In the genomic region with DNA sequence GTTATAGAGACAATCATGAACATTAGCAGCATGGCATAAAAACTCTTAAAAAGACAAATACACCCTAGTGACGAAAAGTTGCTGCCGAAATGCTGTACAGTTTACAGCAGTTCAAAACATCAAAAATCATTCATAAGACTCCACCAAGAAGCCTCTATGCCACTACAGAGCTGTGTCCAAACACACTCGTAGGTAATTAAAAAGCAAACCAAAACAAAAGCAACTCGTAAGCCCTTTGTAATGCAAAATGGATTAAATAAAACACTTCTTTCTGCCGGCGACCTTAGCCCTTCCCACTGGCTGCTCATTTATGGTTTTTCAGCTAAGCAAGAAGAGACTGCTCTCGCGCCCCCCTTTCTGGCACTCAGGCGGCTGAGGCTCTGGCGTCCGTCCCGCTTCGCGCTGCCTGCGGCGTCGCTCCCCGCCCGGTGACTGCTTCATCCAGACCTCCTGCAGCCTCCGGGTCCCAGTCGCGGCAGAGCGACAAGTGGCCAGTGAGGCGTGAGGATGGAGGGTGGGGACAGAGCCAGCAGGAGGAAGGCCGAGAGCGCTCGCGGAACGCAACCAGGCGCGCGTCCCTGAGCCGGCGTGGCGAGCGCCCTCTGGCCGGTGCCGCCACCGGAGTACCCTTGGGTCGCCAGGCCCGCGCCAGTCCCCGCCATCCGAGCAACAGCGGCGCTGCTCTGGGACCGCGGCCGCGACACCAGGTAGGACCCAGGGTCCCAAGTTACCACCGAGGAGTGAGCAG, we compare ENCODE assay signal across 9 mouse cellular contexts. TPM values are rescaled to one million over a fixed set of nuclear protein-coding genes. Genes with fewer than 3 reads are reported as not detected.
DNase-seq lines count a peak whose midpoint lies in the region; ATAC-seq and TF ChIP-seq lines count a peak whose summit lies in the region.
"Had no signal": no experiment of that assay in that cellular context is flagged by ENCODE, and none has a peak within 500 bp of the region (broad histone marks: within the 10 kb centered on the region; RNA-seq: fewer than 3 reads in every experiment).

A gene (plus strand): TSS at position 355 of the 748 bp plus-strand sequence.

- no peaks in the 10 kb centered on the region for H3K9me3 ChIP-seq in forebrain, embryonic 11.5 days (ENCODE audit: control insufficient read depth, low read length)
- H3K9me3 ChIP-seq in heart, embryonic 15.5 days (replicated peaks): no peaks in the 10 kb centered on the region
- no peaks in the 10 kb centered on the region for H3K9me3 ChIP-seq in liver, embryonic 14.5 days (ENCODE audit: control insufficient read depth, low read length)
- H3K9me3 ChIP-seq in neural tube, embryonic 11.5 days (ENCODE audit: control insufficient read depth, low read length): no peaks in the 10 kb centered on the region
- H3K9me3 ChIP-seq: G1E had no signal

- H3K4me1 ChIP-seq in bone marrow, adult 2 months (ENCODE audit: control insufficient read depth, insufficient read depth, low read length): no peaks in the 10 kb centered on the region
- H3K4me1 ChIP-seq in forebrain, embryonic 11.5 days (replicated peaks; ENCODE audit: control insufficient read depth, insufficient read depth, low read length): peaks cover 3% of the 10 kb centered on the region; the same call in 1 of the 2 replicates
- no peaks in the 10 kb centered on the region; the same call in 1 of the 2 replicates for H3K4me1 ChIP-seq in heart, embryonic 15.5 days (replicated peaks)
- H3K4me1 ChIP-seq in liver, embryonic 14.5 days (replicated peaks; ENCODE audit: control insufficient read depth in 2 of 2, insufficient read depth in 2 of 2, low read length in 1 of 2): 0 out of 4 replicates have a peak, but pooled peaks cover 0 to 1% of the 10 kb centered on the region in 2 experiments
- peaks cover 2% of the 10 kb centered on the region for H3K4me1 ChIP-seq in neural tube, embryonic 11.5 days (ENCODE audit: control insufficient read depth, insufficient read depth, low read length)
- H3K4me1 ChIP-seq in testis, adult 2 months (ENCODE audit: control insufficient read depth, insufficient read depth, low read length): peaks cover 2% of the 10 kb centered on the region; the same call in 1 of the 2 replicates

- peak; percentile 43 to 53 for DNase-seq in B cell, adult 2 months
- DNase-seq in forebrain, embryonic 11.5 days (ENCODE audit: low spot score): peak; percentile 78
- DNase-seq in kidney, postnatal 10 days: peak; percentile 83
- DNase-seq in liver, embryonic 14.5 days (ENCODE audit: low read depth in 3 of 3, low spot score in 3 of 3): no peak
- peak; percentile 71 for DNase-seq in neural tube, embryonic 11.5 days (ENCODE audit: low spot score)

- no peak for TF ChIP-seq CTCF in bone marrow, adult 2 months (IDR thresholded peaks at IDR 0.05; ENCODE audit: control insufficient read depth, insufficient read depth, low read length)
- TF ChIP-seq CTCF in liver, embryonic 14.5 days (IDR thresholded peaks at IDR 0.05; ENCODE audit: low read depth): no peak
- TF ChIP-seq CTCF in testis, adult 2 months (IDR thresholded peaks at IDR 0.05; ENCODE audit: control insufficient read depth, insufficient read depth, insufficient replicate concordance, low read depth, low read length): no peak

- WGBS in bone marrow, adult 2 months: under 1% methylated on average over 51 of the region's 51 CpGs
- 2% methylated on average over 51 of the region's 51 CpGs for WGBS in forebrain, embryonic 11.5 days
- 3% methylated on average over 48 of the region's 51 CpGs for WGBS in heart, embryonic 15.5 days
- WGBS in liver, embryonic 14.5 days (ENCODE audit: insufficient replicate concordance): 2% methylated on average over 51 of the region's 51 CpGs
- 3% methylated on average over 51 of the region's 51 CpGs for WGBS in neural tube, embryonic 11.5 days

- H3K27ac ChIP-seq in bone marrow, adult 2 months (ENCODE audit: control insufficient read depth, insufficient read depth, low read depth, low read length, poor library complexity): peak within 1 kb of the TSS; percentile 89
- no peak within 1 kb of the TSS for H3K27ac ChIP-seq in forebrain, embryonic 11.5 days (ENCODE audit: low read depth, low read length)
- H3K27ac ChIP-seq in heart, embryonic 15.5 days: no peak within 1 kb of the TSS
- no peak within 1 kb of the TSS for H3K27ac ChIP-seq in liver, embryonic 14.5 days
- H3K27ac ChIP-seq in neural tube, embryonic 11.5 days (ENCODE audit: low read depth, low read length): no peak within 1 kb of the TSS
- no peak within 1 kb of the TSS for H3K27ac ChIP-seq in testis, adult 2 months (ENCODE audit: control insufficient read depth, insufficient read depth, low read depth, low read length)

- no peaks in the 10 kb centered on the region for H3K36me3 ChIP-seq in forebrain, embryonic 11.5 days (ENCODE audit: control insufficient read depth, insufficient read depth, low read length)
- no peaks in the 10 kb centered on the region for H3K36me3 ChIP-seq in heart, embryonic 15.5 days
- H3K36me3 ChIP-seq in liver, embryonic 14.5 days (replicated peaks; ENCODE audit: control insufficient read depth, insufficient read depth, low read depth): no peaks in the 10 kb centered on the region
- H3K36me3 ChIP-seq in neural tube, embryonic 11.5 days (ENCODE audit: control insufficient read depth, insufficient read depth, low read length): no peaks in the 10 kb centered on the region
- H3K36me3 ChIP-seq in testis, adult 2 months (ENCODE audit: control insufficient read depth, insufficient read depth, low read length): no peaks in the 10 kb centered on the region
- H3K36me3 ChIP-seq: G1E had no signal

- peak within 1 kb of the TSS; percentile 91 for H3K4me2 ChIP-seq in forebrain, embryonic 11.5 days (ENCODE audit: low read depth, low read length, severe bottlenecking)
- peak within 1 kb of the TSS; percentile 93 for H3K4me2 ChIP-seq in heart, embryonic 15.5 days
- H3K4me2 ChIP-seq in liver, embryonic 14.5 days (ENCODE audit: low read depth): peak within 1 kb of the TSS; percentile 70
- H3K4me2 ChIP-seq in neural tube, embryonic 11.5 days (ENCODE audit: low read depth): peak within 1 kb of the TSS; percentile 74

- TF ChIP-seq EP300 in liver, embryonic 14.5 days (IDR thresholded peaks at IDR 0.05; ENCODE audit: low read depth): no peak

- peak within 1 kb of the TSS; percentile 68 for H3K4me3 ChIP-seq in bone marrow, adult 2 months (replicated peaks; ENCODE audit: control insufficient read depth, low read depth, low read length)
- peak within 1 kb of the TSS; percentile 41 for H3K4me3 ChIP-seq in forebrain, embryonic 11.5 days (ENCODE audit: low read depth, low read length)
- peak within 1 kb of the TSS; percentile 61 for H3K4me3 ChIP-seq in heart, embryonic 15.5 days
- H3K4me3 ChIP-seq in liver, embryonic 14.5 days (ENCODE audit: insufficient read depth in 1 of 2, low read depth in 2 of 2, low read length in 2 of 2): peak within 1 kb of the TSS; percentile 47 to 52
- peak within 1 kb of the TSS; percentile 44 for H3K4me3 ChIP-seq in neural tube, embryonic 11.5 days (ENCODE audit: low read depth, low read length)
- H3K4me3 ChIP-seq in testis, adult 2 months (ENCODE audit: control insufficient read depth, low read depth, low read length): peak within 1 kb of the TSS; percentile 60

- H3K9ac ChIP-seq in forebrain, embryonic 11.5 days (ENCODE audit: low read length): peak within 1 kb of the TSS; percentile 35; the same call in 1 of the 2 replicates
- H3K9ac ChIP-seq in heart, embryonic 15.5 days: peak within 1 kb of the TSS; percentile 36
- H3K9ac ChIP-seq in liver, embryonic 14.5 days (replicated peaks): no peak within 1 kb of the TSS; the same call in 1 of the 2 replicates
- peak within 1 kb of the TSS; percentile 45 for H3K9ac ChIP-seq in neural tube, embryonic 11.5 days (ENCODE audit: low read length)

- H3K27me3 ChIP-seq in forebrain, embryonic 11.5 days (ENCODE audit: control insufficient read depth, insufficient read depth, low read length): peaks cover 24% of the 10 kb centered on the region
- peaks cover 13% of the 10 kb centered on the region for H3K27me3 ChIP-seq in heart, embryonic 15.5 days
- no peaks in the 10 kb centered on the region; the same call in 1 of the 2 replicates for H3K27me3 ChIP-seq in liver, embryonic 14.5 days (ENCODE audit: control insufficient read depth, insufficient read depth, low read length)
- no peaks in the 10 kb centered on the region for H3K27me3 ChIP-seq in neural tube, embryonic 11.5 days (ENCODE audit: control insufficient read depth, insufficient read depth, low read length)
- no peaks in the 10 kb centered on the region for H3K27me3 ChIP-seq in testis, adult 2 months (ENCODE audit: control insufficient read depth, insufficient read depth, low read length)

- peak; percentile 87 for ATAC-seq in forebrain, embryonic 11.5 days (replicated peaks; ENCODE audit: low FRiP score)
- ATAC-seq in heart, embryonic 15.5 days (replicated peaks; ENCODE audit: insufficient number of reproducible peaks, insufficient read depth, low FRiP score, low read depth): peak; percentile 80
- peak; percentile 55 for ATAC-seq in liver, embryonic 14.5 days (ENCODE audit: insufficient read depth)
- ATAC-seq in neural tube, embryonic 11.5 days (ENCODE audit: insufficient read depth, low FRiP score, low TSS enrichment): peak; percentile 90

- peak; percentile 46; the same call in 1 of the 2 replicates for TF ChIP-seq POLR2A in bone marrow, adult 2 months (IDR thresholded peaks at IDR 0.05; ENCODE audit: borderline replicate concordance, control insufficient read depth, low read depth, low read length)
- no peak for TF ChIP-seq POLR2A in testis, adult 2 months (IDR thresholded peaks at IDR 0.05; ENCODE audit: control insufficient read depth, low read depth, low read length)

RNA-seq across cellular contexts. Expression of the gene that starts here (rescaled TPM):
- 12.8 and 25.8 TPM in 2 replicates for polyA plus RNA-seq in bone marrow, adult 2 months (2011; ENCODE audit: insufficient read depth, insufficient read length, low replicate concordance, missing spikeins)
- 1.4 TPM in 2 replicates for polyA plus RNA-seq in forebrain, embryonic 11.5 days (2014; fragmentation: Nextera tagmentation; extraction: Ambion mirVana)
- polyA plus RNA-seq in heart, embryonic 15.5 days (2015; fragmentation: Nextera tagmentation; extraction: Ambion mirVana): 1.2 and 4.0 TPM in 2 replicates
- polyA plus RNA-seq in liver, embryonic 14.5 days (2012; rRNA removed): 1.5 and 2.1 TPM in 2 replicates
- polyA plus RNA-seq in liver, embryonic 14.5 days (2014; fragmentation: Nextera tagmentation; extraction: Ambion mirVana): 3.4 and 4.0 TPM in 2 replicates
- 3.8 and 4.1 TPM in 2 replicates for polyA plus RNA-seq in neural tube, embryonic 11.5 days (2014; fragmentation: Nextera tagmentation; extraction: Ambion mirVana)
- 132 and 180 TPM in 2 replicates for polyA plus RNA-seq in testis, adult 2 months (2012; rRNA removed)
- polyA plus RNA-seq: G1E had no signal

Comparison
In these comparisons a context has a peak if more than half of its experiments do, and no peak if none do; other contexts are left out.
1. DNase-seq: peak in B cell, adult 2 months (2 of 2), forebrain, embryonic 11.5 days (single experiment), kidney, postnatal 10 days (single experiment) and neural tube, embryonic 11.5 days (single experiment); none in liver, embryonic 14.5 days (0 of 3).
2. Peak in every context shown above with its lines, with median percentiles within 50 percentile points of each other: H3K4me3 ChIP-seq, ATAC-seq and H3K4me2 ChIP-seq.